Mouse (Mus musculus) telencephalon, adult 2 months (tissue): ENCODE data around the gene Sod2.
A peak's percentile ranks its signal among the peaks of the same experiment; 100 is the strongest.
"Not testable (repeated sequence)": the region's sequence is repeated elsewhere in the genome, so short reads cannot be mapped to it uniquely, and the experiment has no call there.

Experiments
- DNase-seq: peaks from one replicate; pipeline ENCODE4 v3.0.0-alpha.2; 2011; ENCODE audit warnings: low read depth, low spot score

Sod2 gene

GRCm38 (mm10) chr17:13006546-13006945 is at the start of gene Sod2:
TSS of gene Sod2 (plus strand) at chr17:13006846.
- DNase-seq = not testable (repeated sequence)

- not testable (repeated sequence) for DNase-seq
Measured at GRCm38 (mm10) chr17:12959377-12959776, 47.3 kb upstream of the Sod2 start.

- peak; percentile 91 for DNase-seq
Measured at GRCm38 (mm10) chr17:12960331-12960873, 46.2 kb upstream of the Sod2 start, which contains the start of gene Acat2. TSS of gene Acat2 (minus strand) at chr17:12960747.

GRCm38 (mm10) chr17:12963476-12963875 is 43.2 kb upstream of the Sod2 start:
- no peak for DNase-seq

- no peak for DNase-seq
Measured at GRCm38 (mm10) chr17:12967173-12967572, 39.5 kb upstream of the Sod2 start.

GRCm38 (mm10) chr17:12973851-12974250 is 32.8 kb upstream of the Sod2 start:
- DNase-seq = no peak

GRCm38 (mm10) chr17:12978546-12978945 is 28.1 kb upstream of the Sod2 start:
- DNase-seq = no peak

GRCm38 (mm10) chr17:12983988-12984387 is 22.7 kb upstream of the Sod2 start:
- no peak for DNase-seq

GRCm38 (mm10) chr17:12988096-12988495 is 18.6 kb upstream of the Sod2 start:
- DNase-seq = not testable (repeated sequence)

GRCm38 (mm10) chr17:12990567-12991145 is 16.0 kb upstream of the Sod2 start:
- no peak for DNase-seq

- no peak for DNase-seq
Measured at GRCm38 (mm10) chr17:12991194-12991634, 15.4 kb upstream of the Sod2 start.

- DNase-seq = peak; percentile 50
Measured at GRCm38 (mm10) chr17:12991635-12992358, 14.8 kb upstream of the Sod2 start.

GRCm38 (mm10) chr17:12992470-12992991 is 14.1 kb upstream of the Sod2 start:
- peak; percentile 96 for DNase-seq

GRCm38 (mm10) chr17:12994069-12994468 is 12.6 kb upstream of the Sod2 start, which contains the start of gene Wtap:
TSS of gene Wtap (minus strand) at chr17:12994169.
- no peak for DNase-seq

GRCm38 (mm10) chr17:12996345-12996744 is 10.3 kb upstream of the Sod2 start:
- no peak for DNase-seq

GRCm38 (mm10) chr17:12997890-12998289 is 8.8 kb upstream of the Sod2 start:
- no peak for DNase-seq

- no peak for DNase-seq
Measured at GRCm38 (mm10) chr17:12999069-12999468, 7.6 kb upstream of the Sod2 start.

- not testable (repeated sequence) for DNase-seq
Measured at GRCm38 (mm10) chr17:13002243-13002642, 4.4 kb upstream of the Sod2 start.

GRCm38 (mm10) chr17:13004436-13004835 is 2.2 kb upstream of the Sod2 start:
- DNase-seq = not testable (repeated sequence)

GRCm38 (mm10) chr17:13006984-13007383 is 338 bp downstream of the Sod2 start:
- no peak for DNase-seq

GRCm38 (mm10) chr17:13007730-13008425 is 1.2 kb downstream of the Sod2 start:
- peak; percentile 97 for DNase-seq

- no peak for DNase-seq
Measured at GRCm38 (mm10) chr17:13008528-13008927, 1.9 kb downstream of the Sod2 start.
